In the genomic region with DNA sequence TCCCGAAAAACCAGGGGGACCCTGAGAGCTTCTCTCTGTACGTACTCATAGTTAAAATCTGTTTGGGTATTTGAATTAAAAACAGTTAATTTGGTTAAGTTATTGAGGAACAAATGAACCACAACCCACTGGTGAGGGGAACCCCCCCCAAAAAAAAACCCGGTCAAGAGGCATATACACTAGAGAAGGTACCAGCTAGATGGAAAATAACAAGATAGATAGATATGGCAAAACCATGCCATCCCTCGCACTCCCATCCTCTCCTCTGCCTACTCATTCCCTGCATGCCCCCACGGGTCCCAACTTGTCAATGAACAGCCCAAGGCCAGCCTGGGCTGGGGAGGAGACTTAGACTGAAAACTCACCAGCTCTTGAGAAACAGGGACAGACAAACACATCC, we compare ENCODE assay signal across 24 mouse cellular contexts. TPM values are rescaled to one million over a fixed set of nuclear protein-coding genes. Genes with fewer than 3 reads are reported as not detected.
DNase-seq lines count a peak whose midpoint lies in the region; ATAC-seq and TF ChIP-seq lines count a peak whose summit lies in the region.
"Had no signal": no experiment of that assay in that cellular context is flagged by ENCODE, and none has a peak within 500 bp of the region (broad histone marks: within the 10 kb centered on the region; RNA-seq: fewer than 3 reads in every experiment).

No protein-coding gene starts in this region.

- H3K9me3 ChIP-seq in forebrain, embryonic 13.5 days (replicated peaks): no peaks in the 10 kb centered on the region
- H3K9me3 ChIP-seq in forebrain, embryonic 12.5 days: no peaks in the 10 kb centered on the region
- no peaks in the 10 kb centered on the region for H3K9me3 ChIP-seq in midbrain, embryonic 14.5 days (ENCODE audit: control insufficient read depth, low read length)
- H3K9me3 ChIP-seq in heart, embryonic 11.5 days (replicated peaks; ENCODE audit: control insufficient read depth, low read length): no peaks in the 10 kb centered on the region
- H3K9me3 ChIP-seq: embryonic facial prominence, embryonic 12.5 days; heart, embryonic 13.5 days; limb, embryonic 12.5 days; liver, embryonic 12.5 days; megakaryocyte, embryonic 14.5 days; stomach, embryonic 15.5 days had no signal

- DNase-seq in layer of hippocampus, adult 2 months (ENCODE audit: low spot score in 2 of 2): no peak
- DNase-seq in layer of hippocampus, adult 8-10 months (ENCODE audit: low spot score in 2 of 2): no peak
- no peak for DNase-seq in midbrain, embryonic 14.5 days
- no peak for DNase-seq in T-cell, adult 2 months (ENCODE audit: low spot score)
- DNase-seq: adrenal gland, adult 8-10 months; cerebellum, adult 9-11 months; kidney, adult 18-20 months; kidney, postnatal 36 days; lung, adult 2 months; right cerebral cortex, postnatal 14 days; thymus, adult 18-20 months; thymus, postnatal 4 days had no signal

- 82% methylated on average over 5 of the region's 5 CpGs for WGBS in forebrain, embryonic 13.5 days
- WGBS in forebrain, embryonic 12.5 days: 83% methylated on average over 5 of the region's 5 CpGs
- WGBS in midbrain, embryonic 14.5 days: 74% methylated on average over 5 of the region's 5 CpGs
- 86% methylated on average over 5 of the region's 5 CpGs for WGBS in heart, embryonic 11.5 days (ENCODE audit: insufficient replicate concordance)

- H3K4me3 ChIP-seq in forebrain, embryonic 13.5 days: no peak overlapping the region
- no peak overlapping the region for H3K4me3 ChIP-seq in forebrain, embryonic 12.5 days (replicated peaks)
- H3K4me3 ChIP-seq in layer of hippocampus, adult 2 months: no peak overlapping the region
- no peak overlapping the region for H3K4me3 ChIP-seq in midbrain, embryonic 14.5 days (replicated peaks; ENCODE audit: low read depth, low read length)
- H3K4me3 ChIP-seq in heart, embryonic 11.5 days (ENCODE audit: low read depth, low read length): no peak overlapping the region
- H3K4me3 ChIP-seq: embryonic facial prominence, embryonic 12.5 days; heart, embryonic 13.5 days; limb, embryonic 12.5 days; liver, embryonic 12.5 days; megakaryocyte, embryonic 14.5 days; myocyte; stomach, embryonic 15.5 days had no signal

- H3K4me2 ChIP-seq in forebrain, embryonic 13.5 days: peak overlapping the region; percentile 92; the same call in 1 of the 2 replicates
- H3K4me2 ChIP-seq in forebrain, embryonic 12.5 days: no peak overlapping the region; the same call in 1 of the 2 replicates
- peak overlapping the region; percentile 3; the same call in 1 of the 2 replicates for H3K4me2 ChIP-seq in midbrain, embryonic 14.5 days (ENCODE audit: low read length)
- no peak overlapping the region for H3K4me2 ChIP-seq in heart, embryonic 11.5 days
- H3K4me2 ChIP-seq: embryonic facial prominence, embryonic 12.5 days; heart, embryonic 13.5 days; limb, embryonic 12.5 days; liver, embryonic 12.5 days; stomach, embryonic 15.5 days had no signal

- peaks cover 39% of the 10 kb centered on the region for H3K4me1 ChIP-seq in forebrain, embryonic 13.5 days
- H3K4me1 ChIP-seq in forebrain, embryonic 12.5 days: peaks cover 38% of the 10 kb centered on the region
- peaks cover 30% of the 10 kb centered on the region for H3K4me1 ChIP-seq in midbrain, embryonic 14.5 days (ENCODE audit: control insufficient read depth, insufficient read depth, low read length)
- H3K4me1 ChIP-seq in heart, embryonic 11.5 days (ENCODE audit: control insufficient read depth, insufficient read depth, low read length): peaks cover 21% of the 10 kb centered on the region

- no peak for TF ChIP-seq CTCF in layer of hippocampus, adult 2 months (conservative IDR thresholded peaks at IDR 0.05)

- no peak overlapping the region for H3K9ac ChIP-seq in forebrain, embryonic 13.5 days
- H3K9ac ChIP-seq in forebrain, embryonic 12.5 days: no peak overlapping the region
- no peak overlapping the region for H3K9ac ChIP-seq in midbrain, embryonic 14.5 days (replicated peaks; ENCODE audit: low read length)
- no peak overlapping the region for H3K9ac ChIP-seq in heart, embryonic 11.5 days (ENCODE audit: low read depth, low read length)
- H3K9ac ChIP-seq: embryonic facial prominence, embryonic 12.5 days; heart, embryonic 13.5 days; limb, embryonic 12.5 days; liver, embryonic 12.5 days; stomach, embryonic 15.5 days had no signal

- H3K27ac ChIP-seq in forebrain, embryonic 13.5 days: no peak overlapping the region
- no peak overlapping the region for H3K27ac ChIP-seq in forebrain, embryonic 12.5 days
- peak overlapping the region; percentile 79; the same call in 1 of the 2 replicates for H3K27ac ChIP-seq in layer of hippocampus, adult 2 months
- no peak overlapping the region for H3K27ac ChIP-seq in midbrain, embryonic 14.5 days (replicated peaks; ENCODE audit: low read depth, low read length)
- H3K27ac ChIP-seq in heart, embryonic 11.5 days (ENCODE audit: low read depth, low read length): no peak overlapping the region
- H3K27ac ChIP-seq: embryonic facial prominence, embryonic 12.5 days; heart, embryonic 13.5 days; limb, embryonic 12.5 days; liver, embryonic 12.5 days; stomach, embryonic 15.5 days had no signal

- no peak for ATAC-seq in forebrain, embryonic 13.5 days
- no peak for ATAC-seq in forebrain, embryonic 12.5 days (ENCODE audit: low FRiP score)
- peak; percentile 31 for ATAC-seq in activated CD4-positive, CD25-positive, alpha-beta regulatory T cell, adult 4 months
- ATAC-seq in midbrain, embryonic 14.5 days (ENCODE audit: low FRiP score, low TSS enrichment): no peak
- no peak for ATAC-seq in heart, embryonic 11.5 days (replicated peaks; ENCODE audit: insufficient number of reproducible peaks, low FRiP score, low TSS enrichment)
- ATAC-seq: hindbrain, embryonic 16.5 days; liver, embryonic 12.5 days had no signal

- H3K36me3 ChIP-seq in forebrain, embryonic 13.5 days (ENCODE audit: poor library complexity, severe bottlenecking): peaks cover 23% of the 10 kb centered on the region
- 0 out of 2 replicates have a peak, but pooled peaks cover 15% of the 10 kb centered on the region for H3K36me3 ChIP-seq in forebrain, embryonic 12.5 days (replicated peaks)
- no peaks in the 10 kb centered on the region for H3K36me3 ChIP-seq in midbrain, embryonic 14.5 days (ENCODE audit: control insufficient read depth, insufficient read depth, low read length)
- H3K36me3 ChIP-seq in heart, embryonic 11.5 days (ENCODE audit: control insufficient read depth, insufficient read depth, low read length): no peaks in the 10 kb centered on the region
- H3K36me3 ChIP-seq: embryonic facial prominence, embryonic 12.5 days; stomach, embryonic 15.5 days had no signal

- H3K27me3 ChIP-seq in forebrain, embryonic 13.5 days: no peaks in the 10 kb centered on the region
- no peaks in the 10 kb centered on the region; the same call in 1 of the 2 replicates for H3K27me3 ChIP-seq in forebrain, embryonic 12.5 days
- H3K27me3 ChIP-seq in midbrain, embryonic 14.5 days (ENCODE audit: control insufficient read depth, insufficient read depth, low read length): no peaks in the 10 kb centered on the region
- no peaks in the 10 kb centered on the region for H3K27me3 ChIP-seq in heart, embryonic 11.5 days (ENCODE audit: control insufficient read depth, insufficient read depth, low read length)
- H3K27me3 ChIP-seq: limb, embryonic 12.5 days; megakaryocyte, embryonic 14.5 days; stomach, embryonic 15.5 days had no signal

RNA-seq across cellular contexts. Expression of gene Kdm2b, which starts 5.1 kb away (rescaled TPM):
- 107 and 108 TPM in 2 replicates for polyA plus RNA-seq in forebrain, embryonic 13.5 days (2015; fragmentation: Nextera tagmentation; extraction: Ambion mirVana)
- polyA plus RNA-seq in forebrain, embryonic 12.5 days (2016; fragmentation: Nextera tagmentation; extraction: Ambion mirVana): 108 and 118 TPM in 2 replicates
- total RNA-seq in layer of hippocampus, adult 2 months (2021): 10 to 100 TPM; 35.0 to 36.7 TPM
- total RNA-seq in layer of hippocampus, adult 8-10 months (2022): 10 to 100 TPM; 29.1 to 40.3 (median 34.6) TPM
- 10 to 100 TPM; 28.2 to 43.2 TPM for polyA plus RNA-seq in activated CD4-positive, CD25-positive, alpha-beta regulatory T cell, adult 4 months (2017; shearing (Covaris generic))
- 83.3 and 99.9 TPM in 2 replicates for polyA plus RNA-seq in midbrain, embryonic 14.5 days (2014; fragmentation: Nextera tagmentation; extraction: Ambion mirVana)
- polyA plus RNA-seq in heart, embryonic 11.5 days (2014; fragmentation: Nextera tagmentation; extraction: Ambion mirVana): 26.5 and 28.8 TPM in 2 replicates

RNA-seq across cellular contexts. Expression of gene Orai1, which starts 30.4 kb away (rescaled TPM):
- 10.6 and 10.8 TPM in 2 replicates for polyA plus RNA-seq in forebrain, embryonic 13.5 days (2015; fragmentation: Nextera tagmentation; extraction: Ambion mirVana)
- 10.4 and 11.4 TPM in 2 replicates for polyA plus RNA-seq in forebrain, embryonic 12.5 days (2016; fragmentation: Nextera tagmentation; extraction: Ambion mirVana)
- total RNA-seq in layer of hippocampus, adult 2 months (2021): 10 to 100 TPM; 11.0 to 13.5 TPM
- 10 to 100 TPM in 3 of 4 experiments, 1 to 10 TPM in 1; 9.4 to 16.0 (median 14.1) TPM for total RNA-seq in layer of hippocampus, adult 8-10 months (2022)
- 1 to 10 TPM; 8.1 to 9.4 TPM for polyA plus RNA-seq in activated CD4-positive, CD25-positive, alpha-beta regulatory T cell, adult 4 months (2017; shearing (Covaris generic))
- polyA plus RNA-seq in midbrain, embryonic 14.5 days (2014; fragmentation: Nextera tagmentation; extraction: Ambion mirVana): 12.9 and 14.0 TPM in 2 replicates
- polyA plus RNA-seq in heart, embryonic 11.5 days (2014; fragmentation: Nextera tagmentation; extraction: Ambion mirVana): 12.5 and 15.1 TPM in 2 replicates

Comparison
In these comparisons a context has a peak if more than half of its experiments do, and no peak if none do; other contexts are left out.
1. H3K4me2 ChIP-seq: peak in forebrain, embryonic 13.5 days (single experiment) and midbrain, embryonic 14.5 days (single experiment); none in forebrain, embryonic 12.5 days (single experiment) and heart, embryonic 11.5 days (single experiment).